Mouse (Mus musculus): Measurements from ENCODE around the gene Cdh23.

DNA sequence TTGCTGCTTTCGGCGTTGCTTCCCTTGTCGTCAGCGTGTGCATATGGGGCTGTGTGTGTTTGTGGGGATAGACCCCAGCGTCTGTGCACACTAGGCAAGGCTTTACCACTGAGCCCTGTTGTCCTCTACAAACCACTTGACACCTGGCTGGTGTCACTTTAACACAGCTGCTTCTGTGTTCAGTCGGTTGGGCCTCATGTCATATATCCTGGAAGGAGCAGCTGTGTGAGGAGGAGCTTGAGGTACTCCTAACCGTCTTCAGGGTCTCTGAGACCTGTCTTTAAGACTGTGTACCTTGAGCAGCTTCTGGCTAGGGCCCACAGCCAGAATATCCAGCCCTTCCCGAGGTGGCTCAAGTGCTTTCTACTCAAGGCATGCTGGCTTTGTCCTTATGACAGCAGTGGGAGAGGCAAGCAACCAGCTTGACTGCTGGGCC lies 411.6 kb downstream of the Cdh23 start:
- TF ChIP-seq MAFK (IDR thresholded peaks at IDR 0.05; ENCODE audit: insufficient read depth, low read depth, low read length) (no peak), ZC3H11A (IDR thresholded peaks at IDR 0.05; ENCODE audit: borderline replicate concordance, low read depth, low read length) (no peak), ZNF384 (IDR thresholded peaks at IDR 0.05; ENCODE audit: low read depth, low read length) (no peak)
